Mouse (Mus musculus) CH12.LX (cell line): ENCODE measurements around the gene Smg9. TPM values are rescaled to one million over a fixed set of nuclear protein-coding genes. Genes with fewer than 3 reads are reported as not detected.
A peak's percentile ranks its signal among the peaks of the same experiment; 100 is the strongest.

Source experiments
- DNase-seq: peaks from one replicate; pipeline ENCODE4 v3.0.0-alpha.2; 2013; ENCODE audit errors: extremely low read depth
- H3K27ac ChIP-seq: 2 replicates; pipeline ENCODE4 v1.5.1; 2012; ENCODE audit warnings: low read depth, mild to moderate bottlenecking, control low read depth, moderate library complexity; ENCODE audit not compliant: insufficient read depth
- H3K27me3 ChIP-seq: replicated peaks from 2 replicates; pipeline ENCODE3; 2012; ENCODE audit warnings: inconsistent platforms
- H3K36me3 ChIP-seq, 2 experiments: replicated peaks in 1 of 2; 2 replicates each; pipeline versions ENCODE3 to v1.6.1; 2012; ENCODE audit warnings: inconsistent platforms in 1 of 2, low read length in 1 of 2, mild to moderate bottlenecking in 1 of 2, mixed read lengths in 1 of 2, moderate library complexity in 1 of 2; ENCODE audit not compliant: control insufficient read depth in 1 of 2, insufficient read depth in 1 of 2
- H3K4me1 ChIP-seq, 2 experiments: 2 replicates each; pipeline ENCODE4 v1.6.1; 2012; ENCODE audit warnings: inconsistent platforms in 1 of 2, moderate library complexity in 1 of 2; ENCODE audit not compliant: insufficient read depth in 2 of 2, control insufficient read depth in 1 of 2
- H3K4me2 ChIP-seq: 2 replicates; pipeline ENCODE4 v1.6.1; 2012; ENCODE audit warnings: low read depth, mild to moderate bottlenecking, control low read depth; ENCODE audit not compliant: poor library complexity, insufficient read depth, severe bottlenecking
- H3K4me3 ChIP-seq, 3 experiments: fragments of 150-350 bp in 1 of 3; sonication (generic) in 1 of 3; replicated peaks in 1 of 3; 2 replicates each; pipeline versions ENCODE3 to v1.5.1; 2011 to 2012; ENCODE audit warnings: low read depth in 2 of 3, low read length in 2 of 3, mild to moderate bottlenecking in 2 of 3, moderate library complexity in 2 of 3, control low read depth in 1 of 3, improper control_type of control experiment in 1 of 3, inconsistent platforms in 1 of 3, mixed read lengths in 1 of 3; ENCODE audit not compliant: poor library complexity in 1 of 3
- H3K79me2 ChIP-seq: replicated peaks from 2 replicates; pipeline ENCODE4 v1.6.1; 2012; ENCODE audit warnings: mild to moderate bottlenecking, moderate library complexity; ENCODE audit not compliant: control insufficient read depth, poor library complexity, insufficient read depth, severe bottlenecking; ENCODE audit errors: extremely low read depth
- H3K9ac ChIP-seq: 2 replicates; pipeline ENCODE4 v1.6.1; 2012; ENCODE audit warnings: low read depth, mild to moderate bottlenecking, control low read depth, moderate library complexity; ENCODE audit not compliant: insufficient read depth
- H3K9me3 ChIP-seq: replicated peaks from 2 replicates; pipeline ENCODE3; 2012; ENCODE audit warnings: low read length, inconsistent platforms, mixed read lengths
- BHLHE40 ChIP-seq: IDR thresholded peaks from 2 replicates; pipeline ENCODE4 v1.6.1; 2011; ENCODE audit warnings: mild to moderate bottlenecking, low read depth, low read length, improper control_type of control experiment
- CHD1 ChIP-seq: IDR thresholded peaks from 2 replicates; pipeline ENCODE4 v1.6.1; 2012; ENCODE audit warnings: low read depth, low read length, improper control_type of control experiment, inconsistent platforms
- CHD2 ChIP-seq: IDR thresholded peaks from 2 replicates; pipeline ENCODE4 v1.6.1; 2011; ENCODE audit warnings: low read length, improper control_type of control experiment
- CTCF ChIP-seq, 2 experiments: IDR thresholded peaks in 1 of 2; conservative IDR thresholded peaks in 1 of 2; 2 replicates each; pipeline ENCODE4 v1.5.1; 2011 to 2012; ENCODE audit warnings: low read depth in 2 of 2, low read length in 2 of 2, improper control_type of control experiment in 1 of 2, inconsistent platforms in 1 of 2, mild to moderate bottlenecking in 1 of 2, moderate library complexity in 1 of 2
- E2F4 ChIP-seq: IDR thresholded peaks from 2 replicates; pipeline ENCODE4 v1.6.1; 2011; ENCODE audit warnings: low read depth, low read length, improper control_type of control experiment; ENCODE audit not compliant: insufficient replicate concordance
- ELF1 ChIP-seq: IDR thresholded peaks from 2 replicates; pipeline ENCODE4 v1.6.1; 2014; ENCODE audit warnings: low read depth, mild to moderate bottlenecking, inconsistent platforms, low read length, improper control_type of control experiment
- EP300 ChIP-seq: IDR thresholded peaks from 2 replicates; pipeline ENCODE4 v1.6.1; 2011; ENCODE audit warnings: low read length, improper control_type of control experiment
- ETS1 ChIP-seq: conservative IDR thresholded peaks from 2 replicates; pipeline ENCODE4 v1.6.1; 2012; ENCODE audit warnings: low read depth, mild to moderate bottlenecking, inconsistent platforms, low read length, improper control_type of control experiment, moderate library complexity
- GABPA ChIP-seq: IDR thresholded peaks from 2 replicates; pipeline ENCODE4 v1.6.1; 2012; ENCODE audit warnings: low read depth, low read length, improper control_type of control experiment, inconsistent platforms; ENCODE audit not compliant: insufficient replicate concordance
- HCFC1 ChIP-seq: IDR thresholded peaks from 2 replicates; pipeline ENCODE4 v1.6.1; 2012; ENCODE audit warnings: low read depth, mild to moderate bottlenecking, inconsistent platforms, low read length, improper control_type of control experiment
- IRF4 ChIP-seq: IDR thresholded peaks from 2 replicates; pipeline ENCODE4 v1.6.1; 2014; ENCODE audit warnings: low read depth, mild to moderate bottlenecking, inconsistent platforms, low read length, improper control_type of control experiment
- JUN ChIP-seq: IDR thresholded peaks from 2 replicates; pipeline ENCODE4 v1.6.1; 2011; ENCODE audit warnings: low read depth, mild to moderate bottlenecking, low read length, improper control_type of control experiment, moderate library complexity; ENCODE audit not compliant: insufficient read depth
- JUND ChIP-seq: conservative IDR thresholded peaks from 2 replicates; pipeline ENCODE4 v1.6.1; 2011; ENCODE audit warnings: low read depth, low read length, improper control_type of control experiment
- KAT2A ChIP-seq: IDR thresholded peaks from 2 replicates; pipeline ENCODE4 v1.6.1; 2012; ENCODE audit warnings: low read length, improper control_type of control experiment, inconsistent platforms; ENCODE audit not compliant: insufficient replicate concordance
- MAFK ChIP-seq: IDR thresholded peaks from 2 replicates; pipeline ENCODE4 v1.6.1; 2011; ENCODE audit warnings: low read length, improper control_type of control experiment; ENCODE audit not compliant: insufficient replicate concordance
- MAX ChIP-seq: IDR thresholded peaks from 2 replicates; pipeline ENCODE4 v1.6.1; 2011; ENCODE audit warnings: low read length, improper control_type of control experiment
- MAZ ChIP-seq: IDR thresholded peaks from 2 replicates; pipeline ENCODE4 v1.6.1; 2012; ENCODE audit warnings: low read depth, mild to moderate bottlenecking, inconsistent platforms, low read length, improper control_type of control experiment, moderate library complexity
- MEF2A ChIP-seq: IDR thresholded peaks from 2 replicates; pipeline ENCODE4 v1.6.1; 2014; ENCODE audit warnings: low read depth, mild to moderate bottlenecking, inconsistent platforms, low read length, improper control_type of control experiment, borderline replicate concordance
- MXI1 ChIP-seq: IDR thresholded peaks from 2 replicates; pipeline ENCODE4 v1.6.1; 2011; ENCODE audit warnings: mild to moderate bottlenecking, low read depth, low read length, improper control_type of control experiment
- MYC ChIP-seq: IDR thresholded peaks from 2 replicates; pipeline ENCODE4 v1.6.1; 2011; ENCODE audit warnings: low read depth, mild to moderate bottlenecking, improper control_type of control experiment, low read length
- NELFE ChIP-seq: IDR thresholded peaks from 2 replicates; pipeline ENCODE4 v1.6.1; 2011; ENCODE audit warnings: low read depth, low read length, improper control_type of control experiment
- PAX5 ChIP-seq: IDR thresholded peaks from 2 replicates; pipeline ENCODE4 v1.6.1; 2012; ENCODE audit warnings: low read length, inconsistent platforms, mixed read lengths
- POLR2A ChIP-seq: IDR thresholded peaks from 2 replicates; pipeline ENCODE4 v1.6.1; 2011; ENCODE audit warnings: low read depth, mild to moderate bottlenecking, improper control_type of control experiment, low read length
- POLR2AphosphoS2 ChIP-seq: IDR thresholded peaks from 2 replicates; pipeline ENCODE4 v1.6.1; 2011; ENCODE audit warnings: low read depth, low read length, improper control_type of control experiment
- RAD21 ChIP-seq: IDR thresholded peaks from 2 replicates; pipeline ENCODE4 v1.6.1; 2011; ENCODE audit warnings: low read depth, mild to moderate bottlenecking, low read length, improper control_type of control experiment, moderate library complexity
- RCOR1 ChIP-seq: conservative IDR thresholded peaks from 2 replicates; pipeline ENCODE4 v1.6.1; 2012; ENCODE audit warnings: low read depth, mild to moderate bottlenecking, inconsistent platforms, low read length, improper control_type of control experiment
- SIN3A ChIP-seq: IDR thresholded peaks from 2 replicates; pipeline ENCODE4 v1.6.1; 2012; ENCODE audit warnings: low read length, improper control_type of control experiment, inconsistent platforms
- SMC3 ChIP-seq: IDR thresholded peaks from 2 replicates; pipeline ENCODE4 v1.6.1; 2011; ENCODE audit warnings: low read depth, low read length, improper control_type of control experiment
- TBP ChIP-seq: conservative IDR thresholded peaks from 2 replicates; pipeline ENCODE4 v1.6.1; 2011; ENCODE audit warnings: low read depth, low read length, improper control_type of control experiment
- TCF12 ChIP-seq: IDR thresholded peaks from 2 replicates; pipeline ENCODE4 v1.6.1; 2014; ENCODE audit warnings: low read depth, mild to moderate bottlenecking, inconsistent platforms, low read length, improper control_type of control experiment
- UBTF ChIP-seq: IDR thresholded peaks from 2 replicates; pipeline ENCODE4 v1.6.1; 2012; ENCODE audit warnings: low read depth, mild to moderate bottlenecking, inconsistent platforms, low read length, improper control_type of control experiment, moderate library complexity
- USF1 ChIP-seq: IDR thresholded peaks from 2 replicates; pipeline ENCODE4 v1.6.1; 2014; ENCODE audit warnings: low read depth, mild to moderate bottlenecking, inconsistent platforms, low read length, improper control_type of control experiment
- USF2 ChIP-seq: conservative IDR thresholded peaks from 2 replicates; pipeline ENCODE4 v1.6.1; 2011; ENCODE audit warnings: low read depth, low read length, improper control_type of control experiment
- ZC3H11A ChIP-seq: IDR thresholded peaks from 2 replicates; pipeline ENCODE4 v1.6.1; 2012; ENCODE audit warnings: low read depth, mild to moderate bottlenecking, inconsistent platforms, low read length, improper control_type of control experiment
- ZKSCAN1 ChIP-seq: IDR thresholded peaks from 2 replicates; pipeline ENCODE4 v1.6.1; 2012; ENCODE audit warnings: low read depth, inconsistent platforms, low read length, improper control_type of control experiment, borderline replicate concordance
- ZMIZ1 ChIP-seq: IDR thresholded peaks from 2 replicates; pipeline ENCODE4 v1.6.1; 2012; ENCODE audit warnings: low read depth, mild to moderate bottlenecking, inconsistent platforms, low read length, improper control_type of control experiment
- ZNF384 ChIP-seq: IDR thresholded peaks from 2 replicates; pipeline ENCODE4 v1.6.1; 2012; ENCODE audit warnings: low read depth, low read length, improper control_type of control experiment, inconsistent platforms
- dilution Hi-C: fragments of 300-500 bp; cut with MboI; formaldehyde crosslinking; loops from 2 replicates; pipeline ENCODE4 v1.14.3; 2020; ENCODE audit warnings: low sequenced_read_pairs; ENCODE audit not compliant: extremely low pct_unique_long_range_greater_than_20kb, extremely low pct_ligation_motif_present
- in situ Hi-C: fragments of 300-500 bp; cut with MboI; formaldehyde crosslinking; loops from 3 replicates; pipeline ENCODE4 v1.14.3; 2019; ENCODE audit warnings: low sequenced_read_pairs, low pct_ligation_motif_present, low pct_unique_long_range_greater_than_20kb, mixed read lengths
- polyA plus RNA-seq: library from polyadenylated mRNA; unstranded; fragments of >175 nt; gene quantifications from 2 replicates; pipeline ENCODE4 v1.2.1, GENCODE M21; 2012; ENCODE audit warnings: low read depth; ENCODE audit not compliant: insufficient read length
- total RNA-seq, 2 experiments: library from RNA; depleted of rRNA; stranded (reverse); fragments of 300-350 nt in 1 of 2; fragments of >200 nt in 1 of 2; gene quantifications; 2 replicates each; pipeline ENCODE4 v1.2.3; 2012 to 2014

Smg9 gene
- total RNA-seq (2012; rRNA removed) (19.1 and 20.5 TPM in 2 replicates), total RNA-seq (2014; rRNA removed) (16.9 and 19.9 TPM in 2 replicates), polyA plus RNA-seq (24.6 and 26.8 TPM in 2 replicates)

- in situ Hi-C loops = loop anchor here (5.0 to 25.0 kb wide), 2 partner anchors 32 to 437 kb away; partner anchors contain the start of genes Vmn1r180 and Vmn1r181
- H3K4me1 ChIP-seq = peaks cover 1 to 30% of the 10 kb centered on the region in 2 experiments; a peak in 3 of 4 replicates
- H3K79me2 ChIP-seq = 0 out of 2 replicates have a peak, but pooled peaks cover 5% of the 10 kb centered on the region
- no peaks in the 10 kb centered on the region for H3K27me3 ChIP-seq
- H3K9me3 ChIP-seq = peaks cover 6% of the 10 kb centered on the region
- H3K9ac ChIP-seq = peak within 1 kb of the TSS; percentile 75
- H3K4me2 ChIP-seq = peak within 1 kb of the TSS; percentile 93
- H3K27ac ChIP-seq = peak within 1 kb of the TSS; percentile 96
- dilution Hi-C loops = no loop called here
- peak within 1 kb of the TSS; percentile 71 to 80 (median 76) for H3K4me3 ChIP-seq
- H3K36me3 ChIP-seq = peaks cover 10 to 36% of the 10 kb centered on the region in 2 experiments
- DNase-seq = peak; percentile 99
- TF ChIP-seq ZKSCAN1 (no peak), E2F4 (peak; percentile 88; the same call in 1 of the 2 replicates), HCFC1 (peak; percentile 80), TBP (no peak), BHLHE40 (peak; percentile 52), NELFE (peak; percentile 80), ELF1 (peak; percentile 96), EP300 (no peak), POLR2AphosphoS2 (peak; percentile 71; the same call in 1 of the 2 replicates), ZNF384 (no peak), MAX (peak; percentile 85), CHD1 (no peak), CTCF (conservative IDR thresholded peaks at IDR 0.05 in 1 of 2, IDR thresholded peaks at IDR 0.05 in 1 of 2; ENCODE audit: low read depth in 2 of 2, low read length in 2 of 2) (no peak), ZMIZ1 (peak; percentile 88), POLR2A (peak; percentile 93), MEF2A (0 out of 2 replicates have a peak, but pooled peaks have one; percentile 36), SIN3A (peak; percentile 73), TCF12 (no peak; the same call in 1 of the 2 replicates), USF1 (peak; percentile 12; the same call in 1 of the 2 replicates), GABPA (no peak), IRF4 (peak; percentile 42; the same call in 1 of the 2 replicates), CHD2 (peak; percentile 24; the same call in 1 of the 2 replicates), MYC (no peak; the same call in 1 of the 2 replicates), KAT2A (peak; percentile 72; the same call in 1 of the 2 replicates), UBTF (no peak), RAD21 (no peak), MAFK (no peak), JUN (no peak; the same call in 1 of the 2 replicates), SMC3 (no peak), MAZ (peak; percentile 70), PAX5 (no peak), USF2 (no peak), ZC3H11A (peak; percentile 11; the same call in 1 of the 2 replicates), MXI1 (peak; percentile 62), JUND (no peak), ETS1 (peak; percentile 24; the same call in 1 of the 2 replicates), RCOR1 (no peak; the same call in 1 of the 2 replicates)
These were observed at the start of gene Smg9 for GRCm38 (mm10) chr7:24399256-24400081. Gene Smg9 (plus strand): TSS chr7:24399619.
